In genomic region chr16:40463411-40464058, GRCm38 (mm10) we compare ENCODE assay signal across 14 mouse cellular contexts.
DNase-seq lines count a peak whose midpoint lies in the region; ATAC-seq lines count a peak whose summit lies in the region.
"Had no signal": no experiment of that assay in that cellular context is flagged by ENCODE, and none has a peak within 500 bp of the region (broad histone marks: within the 10 kb centered on the region; RNA-seq: fewer than 3 reads in every experiment).

No protein-coding gene starts in this region.

- H3K9me3 ChIP-seq in lung, embryonic 16.5 days (ENCODE audit: control insufficient read depth, low read length) = no peaks in the 10 kb centered on the region
- H3K9me3 ChIP-seq in heart, embryonic 11.5 days (replicated peaks; ENCODE audit: control insufficient read depth, low read length) = no peaks in the 10 kb centered on the region
- H3K9me3 ChIP-seq: embryonic facial prominence, embryonic 13.5 days had no signal

- H3K27ac ChIP-seq in lung, embryonic 16.5 days (ENCODE audit: low read length) = no peak overlapping the region
- H3K27ac ChIP-seq in heart, embryonic 11.5 days (ENCODE audit: low read depth, low read length) = no peak overlapping the region
- H3K27ac ChIP-seq: embryonic facial prominence, embryonic 13.5 days; liver, embryonic 14.5 days had no signal

- WGBS in lung, embryonic 16.5 days = 44% methylated on average over 15 of the region's 15 CpGs
- WGBS in heart, embryonic 11.5 days (ENCODE audit: insufficient replicate concordance) = 72% methylated on average over 15 of the region's 15 CpGs

- H3K4me1 ChIP-seq in lung, embryonic 16.5 days (replicated peaks; ENCODE audit: control insufficient read depth, insufficient read depth, low read length) = no peaks in the 10 kb centered on the region
- H3K4me1 ChIP-seq in heart, embryonic 11.5 days (ENCODE audit: control insufficient read depth, insufficient read depth, low read length) = no peaks in the 10 kb centered on the region
- H3K4me1 ChIP-seq: embryonic facial prominence, embryonic 13.5 days had no signal

- ATAC-seq in frontal cortex, adult (ENCODE audit: low TSS enrichment) = peak; percentile 59
- peak; percentile 47 for ATAC-seq in lung, embryonic 16.5 days (ENCODE audit: low read depth)
- no peak for ATAC-seq in heart, embryonic 11.5 days (replicated peaks; ENCODE audit: insufficient number of reproducible peaks, low FRiP score, low TSS enrichment)
- ATAC-seq: intestine, postnatal 0 days; Patski had no signal

- no peaks in the 10 kb centered on the region for H3K27me3 ChIP-seq in lung, embryonic 16.5 days (ENCODE audit: control insufficient read depth, insufficient read depth, low read depth, low read length)
- H3K27me3 ChIP-seq in heart, embryonic 11.5 days (ENCODE audit: control insufficient read depth, insufficient read depth, low read length) = no peaks in the 10 kb centered on the region
- H3K27me3 ChIP-seq: embryonic facial prominence, embryonic 13.5 days; Patski had no signal

- no peak overlapping the region for H3K4me2 ChIP-seq in lung, embryonic 16.5 days (ENCODE audit: low read depth, low read length)
- H3K4me2 ChIP-seq in heart, embryonic 11.5 days = no peak overlapping the region
- H3K4me2 ChIP-seq: embryonic facial prominence, embryonic 13.5 days; midbrain, embryonic 11.5 days had no signal

- DNase-seq in frontal cortex, postnatal 10 days (ENCODE audit: low spot score in 2 of 2) = no peak
- no peak for DNase-seq in lung, postnatal 25 days (ENCODE audit: low spot score)
- DNase-seq in layer of hippocampus, adult 9-11 months = peak; percentile 32
- DNase-seq in right cerebral cortex, postnatal 4 days = peak; percentile 8
- no peak for DNase-seq in spleen, adult 12 weeks (ENCODE audit: low spot score)
- DNase-seq: adrenal gland, adult 8-10 months had no signal

- H3K4me3 ChIP-seq in lung, embryonic 16.5 days (ENCODE audit: low read length) = no peak overlapping the region
- no peak overlapping the region for H3K4me3 ChIP-seq in heart, embryonic 11.5 days (ENCODE audit: low read depth, low read length)
- H3K4me3 ChIP-seq: embryonic facial prominence, embryonic 13.5 days had no signal

- no peaks in the 10 kb centered on the region for H3K36me3 ChIP-seq in lung, embryonic 16.5 days (ENCODE audit: control insufficient read depth, insufficient read depth, low read length)
- no peaks in the 10 kb centered on the region for H3K36me3 ChIP-seq in heart, embryonic 11.5 days (ENCODE audit: control insufficient read depth, insufficient read depth, low read length)
- H3K36me3 ChIP-seq: embryonic facial prominence, embryonic 13.5 days had no signal

- no peak overlapping the region for H3K9ac ChIP-seq in lung, embryonic 16.5 days (ENCODE audit: low read length)
- no peak overlapping the region for H3K9ac ChIP-seq in heart, embryonic 11.5 days (ENCODE audit: low read depth, low read length)
- H3K9ac ChIP-seq: embryonic facial prominence, embryonic 13.5 days; liver, embryonic 14.5 days had no signal

Comparison
In these comparisons a context has a peak if more than half of its experiments do, and no peak if none do; other contexts are left out.
1. DNase-seq: peak in layer of hippocampus, adult 9-11 months (single experiment) and right cerebral cortex, postnatal 4 days (single experiment); none in frontal cortex, postnatal 10 days (0 of 2), lung, postnatal 25 days (single experiment) and spleen, adult 12 weeks (single experiment).